ENCODE assay signal across 8 mouse cellular contexts in the genomic region with DNA sequence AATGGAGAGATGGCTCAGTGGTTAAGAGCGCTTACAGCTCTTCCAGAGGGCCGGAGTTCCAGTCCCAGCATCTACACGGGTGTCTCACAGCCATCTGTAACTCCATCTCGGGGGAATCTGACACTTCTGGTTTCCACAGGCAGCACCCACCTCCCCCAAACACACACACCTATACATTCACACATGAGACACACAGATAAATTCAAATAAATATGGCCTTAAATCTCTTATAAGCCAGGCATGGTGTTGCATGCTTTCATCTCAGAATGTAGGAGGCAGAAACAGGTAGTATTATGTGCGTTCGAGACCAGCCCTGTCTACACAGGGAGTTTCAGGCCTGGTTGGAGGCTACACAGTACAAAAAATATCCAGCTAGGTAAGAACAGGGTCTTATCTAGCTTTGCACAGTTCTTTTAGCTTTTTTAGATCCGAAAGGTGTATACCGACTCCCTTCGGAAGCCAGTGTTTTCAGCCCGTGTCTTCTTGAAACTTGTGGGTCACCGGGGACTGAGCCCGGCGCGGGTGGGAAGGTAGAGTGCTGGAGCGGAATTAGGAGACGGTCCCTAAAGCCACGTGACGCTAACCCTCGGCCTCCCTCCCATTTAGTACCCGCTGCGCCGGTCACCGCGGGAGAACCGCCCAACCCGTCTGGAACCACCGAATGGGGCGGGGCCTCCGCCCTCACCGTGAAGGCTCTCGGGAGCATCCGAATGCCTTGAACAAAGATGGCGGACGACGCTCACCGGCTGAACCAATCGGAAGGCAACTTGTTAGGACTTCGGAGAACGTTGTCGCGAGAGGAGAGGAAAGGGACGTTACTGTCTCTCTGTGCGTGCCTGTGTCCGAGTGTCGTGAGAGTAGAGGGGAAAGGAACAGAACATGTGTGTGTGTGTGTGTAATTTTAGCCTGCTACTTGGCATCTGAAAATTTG. TPM values are rescaled to one million over a fixed set of nuclear protein-coding genes. Genes with fewer than 3 reads are reported as not detected.
DNase-seq lines count a peak whose midpoint lies in the region; ATAC-seq lines count a peak whose summit lies in the region.

No protein-coding gene starts in this region.

- peak overlapping the region; percentile 81 for H3K4me3 ChIP-seq in brown adipose tissue, adult 24 weeks (ENCODE audit: insufficient read depth, low read depth, low read length)
- H3K4me3 ChIP-seq in heart, embryonic 13.5 days = peak overlapping the region; percentile 68
- H3K4me3 ChIP-seq in liver, embryonic 12.5 days = peak overlapping the region; percentile 75
- peak overlapping the region; percentile 58 for H3K4me3 ChIP-seq in stomach, embryonic 15.5 days (replicated peaks)

- peaks cover 22% of the 10 kb centered on the region for H3K36me3 ChIP-seq in heart, embryonic 13.5 days
- H3K36me3 ChIP-seq in liver, embryonic 12.5 days = peaks cover 28% of the 10 kb centered on the region
- H3K36me3 ChIP-seq in stomach, embryonic 15.5 days = peaks cover 10% of the 10 kb centered on the region

- H3K27me3 ChIP-seq in heart, embryonic 13.5 days (replicated peaks) = no peaks in the 10 kb centered on the region
- no peaks in the 10 kb centered on the region for H3K27me3 ChIP-seq in liver, embryonic 12.5 days (replicated peaks)
- H3K27me3 ChIP-seq in stomach, embryonic 15.5 days (replicated peaks) = no peaks in the 10 kb centered on the region

- ATAC-seq in heart, embryonic 13.5 days (ENCODE audit: extremely low read depth, insufficient number of reproducible peaks, low FRiP score, low TSS enrichment) = peak; percentile 94
- ATAC-seq in liver, embryonic 12.5 days = peak; percentile 91
- ATAC-seq in stomach, embryonic 15.5 days (ENCODE audit: insufficient read depth, low FRiP score, low read depth) = peak; percentile 94

- WGBS in heart, embryonic 13.5 days = 3% methylated on average over 45 of the region's 45 CpGs
- WGBS in liver, embryonic 12.5 days (ENCODE audit: insufficient replicate concordance) = under 1% methylated on average over 45 of the region's 45 CpGs
- WGBS in stomach, embryonic 15.5 days = 2% methylated on average over 45 of the region's 45 CpGs

- H3K27ac ChIP-seq in brown adipose tissue, adult 24 weeks (replicated peaks; ENCODE audit: low read depth, low read length) = peak overlapping the region; percentile 79
- H3K27ac ChIP-seq in heart, embryonic 13.5 days (replicated peaks) = peak overlapping the region; percentile 93
- H3K27ac ChIP-seq in liver, embryonic 12.5 days = peak overlapping the region; percentile 88
- peak overlapping the region; percentile 86 for H3K27ac ChIP-seq in stomach, embryonic 15.5 days

- H3K4me2 ChIP-seq in heart, embryonic 13.5 days = peak overlapping the region; percentile 96
- H3K4me2 ChIP-seq in liver, embryonic 12.5 days = peak overlapping the region; percentile 88
- H3K4me2 ChIP-seq in stomach, embryonic 15.5 days = peak overlapping the region; percentile 74

- peak overlapping the region; percentile 88 for H3K9ac ChIP-seq in heart, embryonic 13.5 days
- peak overlapping the region; percentile 81 for H3K9ac ChIP-seq in liver, embryonic 12.5 days
- H3K9ac ChIP-seq in stomach, embryonic 15.5 days = peak overlapping the region; percentile 70; the same call in 1 of the 2 replicates

- peaks cover 3% of the 10 kb centered on the region; the same call in 1 of the 2 replicates for H3K4me1 ChIP-seq in brown adipose tissue, adult 24 weeks (ENCODE audit: control insufficient read depth, insufficient read depth, insufficient read length, low read length)
- H3K4me1 ChIP-seq in heart, embryonic 13.5 days = peaks cover 31% of the 10 kb centered on the region
- H3K4me1 ChIP-seq in liver, embryonic 12.5 days = peaks cover 46% of the 10 kb centered on the region
- H3K4me1 ChIP-seq in stomach, embryonic 15.5 days = peaks cover 17% of the 10 kb centered on the region

- H3K9me3 ChIP-seq in heart, embryonic 13.5 days = peaks cover 3% of the 10 kb centered on the region; the same call in 1 of the 2 replicates
- peaks cover 4% of the 10 kb centered on the region for H3K9me3 ChIP-seq in liver, embryonic 12.5 days (replicated peaks)
- H3K9me3 ChIP-seq in stomach, embryonic 15.5 days = no peaks in the 10 kb centered on the region

- peak; percentile 97 for DNase-seq in CD4-positive, CD25-positive, alpha-beta regulatory T cell, adult 2 months (ENCODE audit: low read depth, low spot score)
- peak; percentile 81 for DNase-seq in fat pad, adult 2 months (ENCODE audit: extremely low read depth, low read depth, low spot score)
- DNase-seq in kidney, postnatal 10 days = peak; percentile 99
- peak; percentile 93 to 95 for DNase-seq in natural killer cell, adult 2 months (ENCODE audit: low spot score in 2 of 2)

RNA-seq across cellular contexts. Expression of gene Mtfp1, which starts 1.1 kb away (rescaled TPM):
- 54.3 and 54.8 TPM in 2 replicates for polyA plus RNA-seq in brown adipose tissue, adult 24 weeks (2012; ENCODE audit: insufficient read depth, insufficient read length, missing spikeins)
- 20.8 and 28.3 TPM in 2 replicates for polyA plus RNA-seq in heart, embryonic 13.5 days (2015; fragmentation: Nextera tagmentation; extraction: Ambion mirVana)
- polyA plus RNA-seq in liver, embryonic 12.5 days (2016; fragmentation: Nextera tagmentation; extraction: Ambion mirVana) = 32.2 and 35.9 TPM in 2 replicates
- 21.7 and 21.8 TPM in 2 replicates for polyA plus RNA-seq in stomach, embryonic 15.5 days (2015; fragmentation: Nextera tagmentation; extraction: Ambion mirVana)

RNA-seq across cellular contexts. Expression of gene Sec14l2, which starts 26.9 kb away (rescaled TPM):
- 0.63 TPM in 1 of 2 replicates, not detected in the other for polyA plus RNA-seq in brown adipose tissue, adult 24 weeks (2012; ENCODE audit: insufficient read depth, insufficient read length, missing spikeins)
- 0.48 and 1.0 TPM in 2 replicates for polyA plus RNA-seq in heart, embryonic 13.5 days (2015; fragmentation: Nextera tagmentation; extraction: Ambion mirVana)
- polyA plus RNA-seq in liver, embryonic 12.5 days (2016; fragmentation: Nextera tagmentation; extraction: Ambion mirVana) = 5.4 and 5.9 TPM in 2 replicates
- polyA plus RNA-seq in stomach, embryonic 15.5 days (2015; fragmentation: Nextera tagmentation; extraction: Ambion mirVana) = 1.7 and 1.9 TPM in 2 replicates

RNA-seq across cellular contexts. Expression of gene Sec14l3, which starts 31.7 kb away (rescaled TPM):
- not detected in 2 replicates for polyA plus RNA-seq in brown adipose tissue, adult 24 weeks (2012; ENCODE audit: insufficient read depth, insufficient read length, missing spikeins)
- not detected in 2 replicates for polyA plus RNA-seq in heart, embryonic 13.5 days (2015; fragmentation: Nextera tagmentation; extraction: Ambion mirVana)
- not detected in 2 replicates for polyA plus RNA-seq in liver, embryonic 12.5 days (2016; fragmentation: Nextera tagmentation; extraction: Ambion mirVana)
- 0.08 and 0.18 TPM in 2 replicates for polyA plus RNA-seq in stomach, embryonic 15.5 days (2015; fragmentation: Nextera tagmentation; extraction: Ambion mirVana)

RNA-seq across cellular contexts. Expression of gene Rnf215, which starts 38.7 kb away (rescaled TPM):
- 5.9 and 8.4 TPM in 2 replicates for polyA plus RNA-seq in brown adipose tissue, adult 24 weeks (2012; ENCODE audit: insufficient read depth, insufficient read length, missing spikeins)
- 17.2 and 18.1 TPM in 2 replicates for polyA plus RNA-seq in heart, embryonic 13.5 days (2015; fragmentation: Nextera tagmentation; extraction: Ambion mirVana)
- 9.7 and 10.6 TPM in 2 replicates for polyA plus RNA-seq in liver, embryonic 12.5 days (2016; fragmentation: Nextera tagmentation; extraction: Ambion mirVana)
- polyA plus RNA-seq in stomach, embryonic 15.5 days (2015; fragmentation: Nextera tagmentation; extraction: Ambion mirVana) = 25.1 and 26.8 TPM in 2 replicates

Comparison
In these comparisons a context has a peak if more than half of its experiments do, and no peak if none do; other contexts are left out.
1. Peak in every context shown above with its lines: DNase-seq, ATAC-seq, H3K4me3 ChIP-seq and H3K27ac ChIP-seq.